Mouse (Mus musculus): ENCODE data around the gene Olfr955.

Gene Olfr955

GRCm38 (mm10) chr9:39471844-39472243, at the start of gene Olfr955:
Olfr955 (minus strand) TSS chr9:39471944.
- no peak for DNase-seq (ENCODE audit: low spot score in 2 of 2)

- no peak for DNase-seq (ENCODE audit: low spot score in 2 of 2)
Observed at GRCm38 (mm10) chr9:39518595-39518994, 46.9 kb upstream of the Olfr955 start.

- DNase-seq (ENCODE audit: low spot score in 2 of 2), result no peak
Observed at GRCm38 (mm10) chr9:39515531-39515930, 43.8 kb upstream of the Olfr955 start, which contains the start of gene Olfr957. Olfr957 (minus strand) TSS chr9:39515809.

- DNase-seq (ENCODE audit: low spot score in 2 of 2), result no peak
Observed at GRCm38 (mm10) chr9:39509412-39509811, 37.7 kb upstream of the Olfr955 start.

- DNase-seq (ENCODE audit: low spot score in 2 of 2), result peak; percentile 76 to 82
Observed at GRCm38 (mm10) chr9:39508998-39509397, 37.3 kb upstream of the Olfr955 start.

GRCm38 (mm10) chr9:39493895-39494294, 22.2 kb upstream of the Olfr955 start, which contains the start of gene Olfr44:
Olfr44 (minus strand) TSS chr9:39493995.
- no peak for DNase-seq (ENCODE audit: low spot score in 2 of 2)

GRCm38 (mm10) chr9:39456401-39456800, 15.3 kb downstream of the Olfr955 start, which contains the start of gene Olfr954:
Olfr954 (plus strand) TSS chr9:39456701.
- DNase-seq (ENCODE audit: low spot score in 2 of 2), result no peak

- DNase-seq (ENCODE audit: low spot score in 2 of 2), result no peak
Observed at GRCm38 (mm10) chr9:39427048-39427447, 44.7 kb downstream of the Olfr955 start, which contains the start of gene Olfr952. Olfr952 (minus strand) TSS chr9:39427148.

Data from right cerebral cortex, adult 2 months (tissue).